Mouse (Mus musculus) brain, embryonic 14.5 days (tissue): ENCODE results near the gene Gatad2a.

ENCODE experiments used
- CTCF ChIP-seq: fragments of 200-500 bp; IDR thresholded peaks from 2 replicates; pipeline ENCODE4 v1.5.1; 2012; ENCODE audit warnings: inconsistent platforms, mild to moderate bottlenecking, moderate library complexity, borderline replicate concordance; ENCODE audit not compliant: insufficient read depth, insufficient read length; ENCODE audit errors: extremely low read depth
- POLR2A ChIP-seq: fragments of 200-500 bp; IDR thresholded peaks from 2 replicates; pipeline ENCODE4 v1.6.1; 2012; ENCODE audit warnings: mild to moderate bottlenecking, inconsistent platforms, borderline replicate concordance; ENCODE audit not compliant: poor library complexity, insufficient read depth, insufficient read length, severe bottlenecking; ENCODE audit errors: extremely low read depth

- TF ChIP-seq POLR2A: no peak
- no peak for TF ChIP-seq CTCF
These were observed 77.7 kb downstream of the Gatad2a start for GRCm38 (mm10) chr8:69918506-69918905.
